Mouse (Mus musculus) kidney, adult 2 months (tissue): ENCODE data around the gene Ldhd.

Experiments used
- CTCF ChIP-seq: fragments of 200-500 bp; conservative IDR thresholded peaks from 2 replicates; pipeline ENCODE4 v1.5.1; 2011; ENCODE audit warnings: low read depth, mild to moderate bottlenecking, control low read depth, low read length, moderate library complexity, mixed read lengths; ENCODE audit not compliant: insufficient read depth, insufficient read length
- POLR2A ChIP-seq: fragments of 200-500 bp; IDR thresholded peaks from one replicate; pipeline ENCODE4 v1.6.1; 2011; ENCODE audit warnings: low read depth, low read length, control low read depth

GRCm38 (mm10) chr8:111617812-111618211 lies 12.4 kb downstream of the Ldhd start:
- TF ChIP-seq POLR2A, result no peak
- no peak for TF ChIP-seq CTCF
